In the genomic region with DNA sequence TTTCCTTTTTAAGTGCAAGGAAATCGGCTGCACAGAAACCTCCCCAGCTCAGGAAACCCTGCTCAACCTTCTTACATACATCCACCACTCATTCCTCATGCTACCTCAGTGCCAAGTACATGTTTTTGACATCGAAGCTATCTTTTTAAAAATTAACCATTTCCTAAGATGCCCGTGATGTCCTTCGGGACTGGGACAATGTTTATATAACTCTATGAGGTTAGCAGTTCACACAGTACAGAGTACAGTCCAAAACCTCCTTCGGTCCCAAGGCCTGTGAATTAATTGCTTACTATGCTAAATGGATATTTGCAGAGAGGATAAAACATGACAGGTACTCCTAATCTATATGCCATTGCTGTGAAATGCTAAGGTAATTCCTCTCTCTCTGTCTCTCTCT, we compare ENCODE assay signal across 10 mouse cellular contexts.
"Had no signal": no experiment of that assay in that cellular context is flagged by ENCODE, and none has a peak within 500 bp of the region (broad histone marks: within the 10 kb centered on the region; RNA-seq: fewer than 3 reads in every experiment).

No protein-coding gene starts in this region.

- H3K27ac ChIP-seq: limb, embryonic 15.5 days; liver, embryonic 12.5 days; midbrain, embryonic 12.5 days; stomach, postnatal 0 days had no signal

- H3K36me3 ChIP-seq: limb, embryonic 15.5 days; liver, embryonic 12.5 days; midbrain, embryonic 12.5 days had no signal

- H3K27me3 ChIP-seq: limb, embryonic 15.5 days; liver, embryonic 12.5 days; midbrain, embryonic 12.5 days had no signal

- H3K4me2 ChIP-seq: liver, embryonic 12.5 days; lung, embryonic 14.5 days; midbrain, embryonic 12.5 days had no signal

- DNase-seq: lung, embryonic 14.5 days; lung, postnatal 10 days; lung, postnatal 4 days; thymus, postnatal 4 days had no signal

- H3K9ac ChIP-seq: limb, embryonic 15.5 days; liver, embryonic 12.5 days; lung, embryonic 14.5 days; midbrain, embryonic 12.5 days had no signal

- H3K9me3 ChIP-seq: limb, embryonic 15.5 days; liver, embryonic 12.5 days; midbrain, embryonic 12.5 days had no signal

- H3K4me1 ChIP-seq: liver, embryonic 12.5 days; midbrain, embryonic 12.5 days had no signal

- ATAC-seq: intestine, embryonic 16.5 days; liver, embryonic 12.5 days; midbrain, embryonic 16.5 days had no signal

- H3K4me3 ChIP-seq: limb, embryonic 15.5 days; liver, embryonic 12.5 days; midbrain, embryonic 12.5 days had no signal
